Mouse (Mus musculus) inflammation-experienced regulatory T-cells, adult 6 months (primary cell): ENCODE results near the gene St7l. TPM values are rescaled to one million over a fixed set of nuclear protein-coding genes. Genes with fewer than 3 reads are reported as not detected.
"Not testable (repeated sequence)": the region's sequence is repeated elsewhere in the genome, so short reads cannot be mapped to it uniquely, and the experiment has no call there.

Experiments
- ATAC-seq: one replicate; pipeline ENCODE4 v1.8.0; 2017
- polyA plus RNA-seq, 3 experiments: library from polyadenylated mRNA; unstranded; fragments of 100-300 nt; shearing (Covaris generic); gene quantifications; one replicate each; pipeline ENCODE4 v1.2.1; 2017

St7l gene
- 10 to 100 TPM; 27.4 to 30.8 (median 30.8) TPM for polyA plus RNA-seq

DNA sequence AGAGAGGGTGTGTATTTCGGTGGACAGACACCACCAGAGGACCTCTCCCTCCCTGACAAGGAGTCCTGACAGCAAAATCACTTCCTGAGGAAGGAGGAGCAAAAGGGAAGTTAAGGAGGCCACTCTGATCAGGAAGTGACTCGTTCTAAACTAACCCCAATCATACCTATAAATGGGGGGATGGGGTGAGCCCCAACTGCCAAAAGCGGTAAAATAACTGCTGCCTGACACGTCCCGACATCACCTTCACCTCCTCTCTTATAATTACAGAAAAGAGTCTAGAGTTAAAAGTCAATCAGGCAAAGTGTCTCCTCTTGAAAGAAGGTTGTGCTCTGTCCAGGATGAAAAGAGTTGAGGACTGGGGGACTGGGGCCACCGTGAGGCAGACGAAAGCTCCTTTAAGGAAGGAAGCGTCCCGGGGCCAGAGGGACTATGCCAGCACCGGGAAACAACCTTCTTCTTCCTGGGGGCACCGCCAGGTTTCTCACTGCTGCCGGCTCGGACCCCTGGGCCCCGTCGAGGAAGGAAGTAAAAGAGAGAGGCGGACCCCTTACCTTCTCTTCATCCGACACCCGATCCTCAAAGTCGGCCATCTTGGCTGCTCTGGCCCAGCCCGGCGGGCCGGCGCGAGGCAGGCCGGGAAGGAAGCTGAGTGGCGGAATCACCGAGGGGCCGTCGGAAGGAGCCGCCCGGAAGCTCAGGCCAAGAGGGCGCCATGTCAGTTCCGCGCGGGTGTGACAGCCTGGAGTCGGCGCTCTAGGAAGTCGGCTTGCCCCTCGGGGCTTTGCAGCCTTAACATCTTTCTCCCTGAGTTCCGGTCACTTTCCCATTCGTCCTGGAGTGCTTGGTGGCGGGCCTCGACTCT, at the start of gene St7l, which contains the start of gene Capza1:
Gene St7l (plus strand): TSS at position 220 of the 865 bp plus-strand sequence.
Gene Capza1 (minus strand): TSS at position 720 of the 865 bp plus-strand sequence.
- peak; percentile 82 for ATAC-seq

- ATAC-seq, result no peak
Measured at GRCm38 (mm10) chr3:104814746-104815145, 49.1 kb upstream of the St7l start.

GRCm38 (mm10) chr3:104815346-104815745, 48.5 kb upstream of the St7l start:
- ATAC-seq, result no peak

DNA sequence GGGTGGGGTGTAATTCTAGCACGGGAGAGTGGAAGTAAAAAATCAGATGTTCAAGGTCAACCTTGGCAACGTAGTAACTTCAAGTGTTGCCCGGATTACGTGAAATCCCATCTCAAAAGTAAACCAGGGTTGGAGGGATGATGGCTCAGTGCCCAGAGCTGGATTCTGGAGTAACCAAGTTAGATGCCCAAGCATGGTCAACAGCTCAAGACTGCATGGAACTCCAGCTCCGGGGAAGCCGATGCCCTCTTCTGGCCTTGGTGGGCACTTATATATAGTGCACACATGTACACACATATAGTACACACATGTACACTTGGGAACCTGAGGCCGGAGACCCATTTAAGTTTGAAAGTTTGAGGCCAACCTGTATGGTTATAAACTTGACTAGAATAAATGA, 47.7 kb upstream of the St7l start:
- no peak for ATAC-seq

DNA sequence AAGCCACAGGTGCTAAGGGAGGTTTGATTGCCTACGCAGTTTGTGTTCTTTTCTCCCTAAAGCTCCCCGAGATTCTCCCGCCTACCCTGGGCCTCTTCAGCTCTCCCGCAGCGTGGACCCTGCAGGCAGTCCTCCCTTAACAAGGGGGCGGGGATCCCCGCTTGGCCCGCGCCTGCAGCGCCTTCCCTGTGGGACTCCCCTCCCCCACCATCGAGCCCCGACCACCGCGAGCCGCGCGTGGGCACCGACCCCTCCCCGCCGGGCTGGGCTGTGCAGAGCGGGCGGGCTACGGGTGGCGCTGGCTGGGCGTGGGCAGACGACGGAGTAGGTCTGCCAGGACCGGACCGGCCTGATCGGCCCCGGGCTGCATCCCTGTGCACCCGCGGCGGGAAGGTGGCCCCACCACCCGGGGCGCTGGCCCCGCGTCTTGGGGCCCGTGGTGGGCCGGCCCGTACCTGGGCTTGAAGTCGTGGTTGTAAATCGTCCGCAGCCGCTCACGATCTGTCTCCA, 46.3 kb upstream of the St7l start:
- peak; percentile 33 for ATAC-seq

DNA sequence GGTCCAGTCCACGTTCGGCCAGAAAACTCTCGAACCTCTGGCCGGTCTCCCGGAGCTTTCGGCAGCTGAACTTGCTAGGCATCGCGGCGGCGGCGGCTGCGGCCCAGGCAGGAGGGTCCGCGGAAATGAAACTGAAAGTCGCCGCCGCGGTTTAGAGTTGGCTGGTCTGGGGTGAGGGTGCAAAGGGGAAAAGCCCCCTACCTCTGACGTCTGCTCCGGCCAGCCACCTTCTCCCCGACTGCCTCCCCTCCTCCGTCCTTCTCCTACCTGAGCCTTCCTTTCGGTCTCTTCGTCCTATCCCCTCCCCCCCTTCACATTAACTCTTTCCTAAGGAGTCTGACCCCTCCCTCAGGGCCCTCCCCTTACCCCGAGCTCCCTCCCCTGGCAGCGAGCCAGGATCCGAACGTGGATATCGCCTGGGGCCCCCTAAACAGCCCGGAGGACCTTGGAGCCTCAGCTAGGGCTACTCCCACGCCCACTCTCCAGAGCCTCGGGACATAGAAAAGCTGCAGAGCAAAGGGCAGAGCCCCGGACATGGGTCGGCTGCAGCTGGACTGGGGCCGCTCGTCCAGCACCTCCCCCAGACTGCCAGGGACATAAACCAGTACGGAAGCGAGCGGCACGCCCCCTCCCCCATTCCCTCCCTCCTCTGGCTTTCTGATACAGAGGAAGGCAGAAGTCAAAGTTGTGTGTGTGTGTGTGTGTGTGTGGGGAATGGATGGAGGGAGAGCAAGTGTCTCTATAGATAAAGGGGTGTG, 45.6 kb upstream of the St7l start, which contains the start of gene Mov10:
Gene Mov10 (minus strand): TSS at position 573 of the 758 bp plus-strand sequence.
- ATAC-seq, result peak; percentile 66

GRCm38 (mm10) chr3:104818749-104819134, 45.1 kb upstream of the St7l start:
- ATAC-seq, result no peak

DNA sequence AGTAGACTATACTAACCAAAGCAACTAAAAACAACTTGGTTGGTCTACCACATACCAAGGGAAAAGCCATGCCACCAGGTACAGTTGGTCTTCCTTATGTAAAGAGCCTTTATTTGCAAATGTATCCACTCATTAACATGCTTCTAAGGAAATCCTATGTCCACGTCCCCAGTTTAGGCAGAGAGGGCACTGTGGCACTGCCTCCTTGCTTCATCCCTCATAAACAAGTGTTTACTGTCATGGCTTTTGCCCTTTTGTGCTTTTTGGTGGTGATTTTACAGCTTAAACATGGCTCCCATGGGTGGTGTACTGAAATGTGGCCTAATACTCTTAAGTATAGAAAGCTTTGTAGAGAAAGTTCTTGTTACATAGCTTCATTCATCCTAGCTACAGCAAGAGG, 43.4 kb upstream of the St7l start:
- no peak for ATAC-seq

GRCm38 (mm10) chr3:104822413-104822812, 41.4 kb upstream of the St7l start:
- ATAC-seq, result no peak

GRCm38 (mm10) chr3:104835797-104836196, 28.0 kb upstream of the St7l start:
- ATAC-seq, result no peak

DNA sequence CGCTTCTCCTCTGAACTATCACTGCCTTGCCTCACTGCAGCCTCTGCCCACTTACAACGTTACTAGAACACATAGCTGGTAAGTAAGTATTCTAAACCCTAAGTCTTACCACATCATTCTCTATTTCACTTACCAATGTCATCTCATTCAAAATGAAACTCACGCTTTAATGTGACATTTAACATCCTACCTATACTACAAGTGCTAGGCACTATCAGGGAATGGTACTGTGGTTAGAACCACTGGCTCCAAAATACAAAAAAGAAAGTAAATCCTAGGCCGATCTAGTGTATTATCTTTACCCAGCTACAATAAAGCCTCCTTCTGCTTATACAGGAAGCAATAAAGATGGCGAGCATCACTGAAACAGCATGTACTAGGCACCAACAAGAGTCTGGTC, 22.8 kb upstream of the St7l start:
- peak; percentile 48 for ATAC-seq

DNA sequence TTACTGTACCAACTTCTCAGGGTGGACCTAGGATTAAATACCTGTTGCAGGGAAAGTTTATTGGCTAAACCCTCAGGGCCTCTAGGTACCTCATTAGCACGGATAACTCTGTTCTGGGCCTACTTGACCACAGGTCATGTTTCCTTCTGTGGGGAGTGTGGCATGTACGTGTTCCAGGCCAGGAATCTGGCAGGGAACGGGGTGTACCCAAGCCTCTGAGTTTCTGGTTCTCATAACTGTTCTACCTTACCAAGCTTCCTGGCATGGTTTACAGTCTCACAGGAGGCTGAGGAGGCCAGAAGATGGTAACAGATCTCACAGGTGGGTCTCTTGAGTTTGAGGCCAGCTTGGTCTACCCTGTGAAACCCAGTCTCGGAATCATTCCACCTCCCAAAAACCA, 17.2 kb upstream of the St7l start:
- ATAC-seq, result no peak

DNA sequence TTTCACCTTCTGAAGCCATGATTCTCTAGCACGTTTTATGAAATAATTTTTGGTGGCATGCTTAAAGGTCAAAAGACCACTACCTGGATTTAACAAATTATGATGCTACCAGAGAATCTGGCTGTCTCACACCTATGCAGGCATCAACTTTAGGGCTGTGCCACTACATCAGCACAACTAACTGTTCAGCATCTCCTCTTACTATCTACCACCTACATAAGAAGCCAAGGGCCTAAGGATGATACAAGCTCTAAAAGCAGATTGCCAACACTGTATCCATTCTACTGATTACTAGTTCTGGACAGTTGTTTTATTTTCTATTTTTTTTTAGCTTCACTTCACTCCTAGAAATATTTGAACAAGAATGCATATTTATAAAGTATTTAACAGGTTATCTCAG, 9.3 kb upstream of the St7l start:
- no peak for ATAC-seq

- no peak for ATAC-seq
Measured at GRCm38 (mm10) chr3:104854866-104855265, 8.9 kb upstream of the St7l start.

DNA sequence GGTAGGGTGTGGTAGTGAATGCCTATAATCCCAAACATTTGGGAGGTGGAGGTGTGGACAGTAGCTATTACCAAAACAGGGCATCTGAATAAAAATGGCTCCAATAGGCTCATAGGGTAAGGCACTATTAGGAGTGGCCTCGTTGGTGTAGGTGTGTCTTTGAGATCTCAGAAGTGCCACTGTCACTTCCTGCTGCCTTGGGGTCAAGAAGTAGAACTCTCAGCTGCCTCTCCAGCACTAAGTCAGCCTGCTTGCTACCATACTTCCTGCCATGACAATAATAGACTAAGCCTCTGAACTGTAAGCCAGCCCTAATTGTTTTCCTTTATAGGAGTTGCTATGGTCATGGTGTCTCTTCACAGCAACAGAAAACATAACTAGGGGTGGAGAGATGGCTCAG, 7.7 kb upstream of the St7l start:
- peak; percentile 79 for ATAC-seq

- no peak for ATAC-seq
Measured at GRCm38 (mm10) chr3:104858560-104858959, 5.2 kb upstream of the St7l start.

GRCm38 (mm10) chr3:104864651-104865340, 991 bp downstream of the St7l start:
- ATAC-seq, result peak; percentile 64

DNA sequence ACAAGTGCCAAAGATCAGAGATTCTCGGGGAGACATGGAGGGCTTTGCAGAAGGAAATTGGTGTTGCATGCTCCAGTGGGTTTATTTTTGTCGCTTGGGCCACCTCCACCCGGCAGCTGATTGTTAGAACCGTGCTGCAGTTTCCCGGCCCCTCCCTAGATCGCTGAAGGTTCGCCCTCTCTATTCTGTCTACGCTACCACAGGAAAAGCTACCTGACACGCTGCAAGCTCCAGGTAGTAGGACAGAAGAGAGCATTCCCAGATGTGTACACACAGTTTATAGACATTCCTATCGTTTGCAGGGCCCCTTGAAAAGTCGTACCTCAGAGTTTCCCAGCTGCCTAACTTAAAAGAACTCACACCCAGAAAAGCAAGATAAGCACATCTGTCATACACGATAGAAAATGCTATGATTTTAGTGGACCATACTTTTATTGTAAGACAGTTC, 1.6 kb downstream of the St7l start:
- ATAC-seq, result peak; percentile 19

GRCm38 (mm10) chr3:104866674-104867073, 2.9 kb downstream of the St7l start:
- ATAC-seq, result not testable (repeated sequence)

GRCm38 (mm10) chr3:104869611-104870010, 5.8 kb downstream of the St7l start:
- ATAC-seq, result no peak

GRCm38 (mm10) chr3:104888585-104888984, 24.8 kb downstream of the St7l start:
- no peak for ATAC-seq

DNA sequence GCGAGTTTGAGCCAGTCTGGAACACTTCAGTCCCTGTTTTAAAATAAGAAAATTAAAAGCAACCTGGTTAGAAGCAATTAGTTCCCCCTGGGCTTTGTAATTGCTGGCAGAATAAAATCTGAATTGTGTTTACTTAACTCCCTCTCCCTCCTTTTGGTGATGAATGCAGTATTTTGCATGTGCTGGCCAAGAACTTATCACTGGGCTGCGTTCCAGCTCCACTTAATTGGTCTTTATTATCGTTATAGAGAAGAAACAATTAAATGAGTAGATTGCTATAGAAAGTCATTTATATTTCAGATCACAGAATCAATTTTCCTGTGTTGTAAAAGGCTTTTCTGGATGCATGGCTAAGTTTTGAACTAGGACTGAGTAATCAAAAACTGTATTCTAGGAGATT, 32.3 kb downstream of the St7l start:
- no peak for ATAC-seq

- no peak for ATAC-seq
Measured at GRCm38 (mm10) chr3:104901154-104901553, 37.3 kb downstream of the St7l start.
